Mouse (Mus musculus): Measurements from ENCODE around the gene Schip1.

Schip1 gene

GRCm38 (mm10) chr3:68587567-68588245 lies 523.1 kb downstream of the Schip1 start:
- DNase-seq (ENCODE audit: low spot score): no peak

GRCm38 (mm10) chr3:68589220-68589840 lies 524.7 kb downstream of the Schip1 start:
- no peak for DNase-seq (ENCODE audit: low spot score)

DNA sequence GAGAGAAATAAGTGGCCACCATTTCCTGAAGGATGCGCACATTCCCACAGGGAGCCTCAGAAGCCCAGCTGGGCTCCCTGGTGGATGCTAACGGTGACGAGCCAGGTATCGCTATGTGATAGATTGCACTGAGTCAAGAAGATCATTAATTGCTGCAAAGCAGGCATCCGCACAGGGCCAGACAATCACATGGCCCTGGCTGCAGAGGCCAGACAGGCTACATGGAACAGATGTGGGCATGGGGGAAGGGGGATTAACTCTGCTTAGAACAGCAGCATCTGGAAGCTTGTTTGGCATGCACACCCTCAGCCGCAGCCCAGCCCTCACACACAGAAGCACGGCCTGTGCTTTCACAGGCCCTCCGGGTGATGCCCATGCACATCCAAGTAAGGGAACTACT lies 525.8 kb downstream of the Schip1 start:
- no peak for DNase-seq (ENCODE audit: low spot score)

- no peak for DNase-seq (ENCODE audit: low spot score)
These were observed 528.0 kb downstream of the Schip1 start for GRCm38 (mm10) chr3:68592575-68592974.

DNA sequence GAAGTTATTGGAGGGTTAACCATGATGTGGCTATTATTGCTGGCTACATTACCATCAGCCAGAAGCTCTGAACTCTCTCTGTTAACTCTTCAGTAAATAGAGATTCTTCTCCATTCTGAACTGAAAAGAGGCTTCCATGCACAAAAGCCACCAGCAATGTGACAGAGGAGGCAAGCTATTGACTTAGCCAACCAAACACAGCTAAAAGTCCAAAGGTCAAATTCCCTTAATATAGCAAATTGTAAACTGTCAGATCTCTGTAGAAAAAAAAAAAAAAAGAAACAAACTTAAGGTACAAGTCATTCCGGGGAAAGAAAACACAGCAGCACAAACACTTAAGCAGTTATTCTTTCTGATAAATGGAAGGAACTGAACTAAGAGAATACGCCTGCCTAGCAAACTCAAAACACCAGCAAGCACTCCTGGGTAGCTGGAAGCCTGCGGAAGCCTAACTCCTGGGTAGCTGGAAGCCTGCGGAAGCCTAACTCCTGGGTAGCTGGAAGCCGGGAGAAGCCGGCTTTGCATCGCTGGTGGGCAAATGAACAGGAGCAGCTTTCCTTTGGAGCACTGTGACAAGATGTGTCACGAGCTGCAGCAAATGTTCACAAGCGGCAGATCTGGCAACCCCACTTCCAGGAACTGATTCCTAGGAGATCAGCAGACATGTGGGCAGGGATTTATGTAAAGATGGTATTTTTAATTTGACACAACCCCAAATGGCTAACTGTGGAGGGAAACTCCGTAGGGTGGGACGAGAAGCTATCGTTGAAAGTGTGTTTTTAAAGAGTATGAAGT lies 528.7 kb downstream of the Schip1 start:
- DNase-seq (ENCODE audit: low spot score): no peak

- no peak for DNase-seq (ENCODE audit: low spot score)
These were observed 530.8 kb downstream of the Schip1 start for GRCm38 (mm10) chr3:68595316-68595925.

DNA sequence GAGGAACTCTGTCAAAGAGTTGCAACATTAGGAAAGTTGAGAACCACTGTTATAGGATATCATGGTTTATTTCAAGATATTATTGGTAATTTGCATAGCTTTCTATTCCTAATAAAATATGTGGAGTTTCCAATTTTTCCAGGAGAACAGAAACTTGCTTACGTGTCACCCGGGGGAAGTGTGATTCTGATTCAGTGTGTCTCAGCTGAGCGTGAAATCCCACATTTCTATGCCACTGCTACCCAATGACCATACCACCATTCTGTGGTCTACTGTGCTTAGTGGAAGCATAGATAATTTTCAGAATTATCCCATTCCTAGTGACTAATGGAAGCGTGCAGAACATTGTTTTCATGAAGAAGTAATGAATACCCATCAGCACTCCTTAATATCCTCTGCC lies 532.3 kb downstream of the Schip1 start:
- no peak for DNase-seq (ENCODE audit: low spot score)

DNA sequence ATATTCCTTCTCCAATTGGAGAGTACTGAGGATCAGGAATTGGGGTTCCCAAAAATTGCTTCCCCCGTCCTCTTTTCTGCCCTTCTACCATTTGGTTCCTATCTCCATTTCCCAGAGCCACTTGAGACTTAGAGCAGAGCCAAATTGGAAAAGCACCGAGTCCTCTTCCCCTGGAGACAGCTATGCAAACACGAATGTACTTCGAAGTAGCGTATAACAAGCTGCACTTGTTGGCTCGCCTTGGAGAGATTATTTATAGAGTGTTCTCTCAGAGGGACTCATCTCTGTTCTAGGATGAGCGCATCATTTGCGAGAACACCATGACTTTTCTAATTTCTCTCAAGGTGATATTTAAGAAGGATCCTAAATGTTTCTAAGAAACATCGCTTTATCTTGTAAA lies 538.3 kb downstream of the Schip1 start:
- DNase-seq (ENCODE audit: low spot score): no peak

DNA sequence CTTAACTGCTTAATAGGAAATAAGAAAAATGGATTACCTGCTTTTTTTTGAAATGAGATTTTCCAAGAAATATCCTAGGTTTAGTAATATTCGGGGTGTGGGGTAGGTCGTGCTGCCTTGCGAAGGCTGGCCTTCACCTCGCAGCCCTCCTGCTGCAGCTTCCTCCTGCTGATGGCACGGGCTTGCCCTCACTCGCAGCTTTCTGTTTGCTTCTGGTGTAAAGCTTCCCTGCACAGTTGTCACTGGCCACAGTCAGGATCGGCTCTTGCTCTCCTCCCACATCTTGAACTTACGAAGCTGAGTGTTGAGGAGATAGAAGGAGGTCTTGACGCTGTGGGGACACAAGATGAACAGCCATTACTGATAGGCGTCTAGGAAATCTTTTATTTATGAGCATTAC lies 539.9 kb downstream of the Schip1 start:
- DNase-seq (ENCODE audit: low spot score): no peak

GRCm38 (mm10) chr3:68604962-68605361 lies 540.4 kb downstream of the Schip1 start:
- DNase-seq (ENCODE audit: low spot score): no peak

GRCm38 (mm10) chr3:68605942-68606603 lies 541.5 kb downstream of the Schip1 start:
- DNase-seq (ENCODE audit: low spot score): no peak

GRCm38 (mm10) chr3:68606730-68607129 lies 542.1 kb downstream of the Schip1 start:
- no peak for DNase-seq (ENCODE audit: low spot score)

DNA sequence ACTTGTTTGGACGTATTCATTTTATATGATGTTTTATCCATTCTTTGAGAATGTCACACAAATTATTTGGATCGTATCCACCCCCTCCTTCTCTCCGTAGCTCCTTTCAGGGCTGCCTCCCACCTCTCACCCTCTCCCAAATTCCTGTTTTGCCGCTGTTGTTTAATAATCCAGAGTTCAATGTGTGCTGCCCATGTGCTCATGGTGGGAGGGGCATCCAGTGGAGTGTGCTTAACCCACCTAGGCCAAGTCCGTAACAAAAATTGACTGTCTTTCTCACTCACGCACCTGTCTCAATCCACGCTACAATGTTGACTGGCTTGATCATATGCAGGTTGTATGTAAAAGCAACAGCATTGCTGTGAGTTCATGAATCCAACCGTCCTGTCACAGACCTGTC lies 542.7 kb downstream of the Schip1 start:
- DNase-seq (ENCODE audit: low spot score): no peak

DNA sequence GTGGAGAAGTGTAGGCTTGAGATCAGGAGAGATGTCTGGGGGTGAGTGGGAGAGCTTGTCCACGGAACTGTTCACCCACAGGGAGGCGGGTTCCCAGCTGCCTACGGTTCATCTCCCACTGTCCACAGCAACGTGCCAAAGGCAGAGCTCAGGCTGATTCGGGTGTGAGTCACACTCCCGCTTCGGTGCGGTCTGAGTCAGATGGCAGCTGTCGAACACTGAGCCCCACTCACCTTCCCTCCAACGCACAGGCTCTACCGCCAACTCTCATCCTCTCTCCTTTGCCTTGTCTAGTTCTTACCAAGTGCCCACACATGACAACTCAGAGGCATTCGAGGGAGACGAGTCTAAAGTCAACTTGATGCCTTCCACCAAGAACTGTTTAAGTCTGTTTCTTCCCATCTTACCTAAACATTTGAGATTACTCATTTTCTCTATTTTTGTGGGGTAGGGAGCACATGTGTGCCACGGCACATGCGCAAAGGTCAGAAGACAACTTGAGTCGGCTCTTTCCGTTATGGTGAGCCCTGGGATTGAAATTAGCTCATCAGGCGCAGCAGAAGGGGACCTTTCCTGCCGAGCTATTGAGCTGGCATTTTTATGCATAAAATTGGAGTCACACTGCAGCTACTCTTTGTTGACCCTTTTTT lies 544.4 kb downstream of the Schip1 start:
- DNase-seq (ENCODE audit: low spot score): no peak

DNA sequence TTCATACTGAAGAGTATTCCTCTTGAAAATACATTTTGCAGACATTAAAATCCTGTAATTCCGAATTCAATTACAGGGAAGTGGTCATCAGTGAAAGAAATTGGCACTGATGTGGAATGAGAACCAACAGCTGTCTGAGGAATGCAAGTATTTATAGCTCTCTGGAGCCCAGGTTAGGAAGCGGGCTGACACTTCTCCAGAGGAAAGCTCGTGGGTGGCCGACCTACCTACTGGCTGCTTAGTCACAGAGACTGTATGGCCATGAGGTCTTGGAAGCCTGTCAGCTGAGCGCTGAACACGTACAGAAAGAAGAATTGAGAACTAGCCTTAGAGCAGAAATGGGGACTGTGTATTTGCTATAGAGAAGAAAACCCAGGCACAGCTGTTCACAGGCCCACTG lies 545.4 kb downstream of the Schip1 start:
- no peak for DNase-seq (ENCODE audit: low spot score)

GRCm38 (mm10) chr3:68610598-68611261 lies 546.1 kb downstream of the Schip1 start:
- DNase-seq (ENCODE audit: low spot score): no peak

- no peak for DNase-seq (ENCODE audit: low spot score)
These were observed 550.6 kb downstream of the Schip1 start for GRCm38 (mm10) chr3:68615042-68615810.

- no peak for DNase-seq (ENCODE audit: low spot score)
These were observed 551.8 kb downstream of the Schip1 start for GRCm38 (mm10) chr3:68616363-68616762.

GRCm38 (mm10) chr3:68617708-68618107 lies 553.1 kb downstream of the Schip1 start:
- no peak for DNase-seq (ENCODE audit: low spot score)

- DNase-seq (ENCODE audit: low spot score): no peak
These were observed 554.5 kb downstream of the Schip1 start for GRCm38 (mm10) chr3:68619097-68619496.

Measured in spleen, adult 12 weeks (tissue).